Comparison of ENCODE assay signal across 12 mouse cellular contexts in genomic region chr6:100558057-100558456, GRCm38 (mm10).
DNase-seq lines count a peak whose midpoint lies in the region; ATAC-seq and TF ChIP-seq lines count a peak whose summit lies in the region.
"Had no signal": no experiment of that assay in that cellular context is flagged by ENCODE, and none has a peak within 500 bp of the region (broad histone marks: within the 10 kb centered on the region; RNA-seq: fewer than 3 reads in every experiment).

No protein-coding gene starts in this region.

- no peak overlapping the region for H3K27ac ChIP-seq in hindbrain, embryonic 15.5 days (replicated peaks)
- H3K27ac ChIP-seq in liver, postnatal 0 days (ENCODE audit: low read depth) = no peak overlapping the region
- H3K27ac ChIP-seq: heart, adult 2 months; macrophage had no signal

- TF ChIP-seq CTCF in liver, postnatal 0 days (IDR thresholded peaks at IDR 0.05; ENCODE audit: low read depth) = no peak

- no peaks in the 10 kb centered on the region for H3K9me3 ChIP-seq in hindbrain, embryonic 15.5 days
- H3K9me3 ChIP-seq in liver, postnatal 0 days (ENCODE audit: low read length) = no peaks in the 10 kb centered on the region

- intact Hi-C loops in left cerebral cortex, postnatal 14 days (cut with DNase I) = no loop called here

- DNase-seq in adrenal gland, postnatal 10 days = peak; percentile 20
- no peak for DNase-seq in adrenal gland, postnatal 4 days (ENCODE audit: low spot score in 2 of 2)
- peak; percentile 88 for DNase-seq in Muller cell, postnatal 12 days (ENCODE audit: inconsistent ontology term)
- DNase-seq in left cerebral cortex, postnatal 14 days (ENCODE audit: low spot score in 2 of 2) = peak; percentile 73 to 89
- no peak for DNase-seq in liver, postnatal 0 days
- DNase-seq in gastrocnemius, postnatal 4 days (ENCODE audit: low spot score in 2 of 2) = no peak
- no peak for DNase-seq in kidney, adult 11 months
- DNase-seq: B cell, adult 2 months; heart, adult 2 months; thymus, postnatal 14 days had no signal

- H3K4me2 ChIP-seq in hindbrain, embryonic 15.5 days = no peak overlapping the region
- H3K4me2 ChIP-seq in liver, postnatal 0 days (ENCODE audit: low read depth, low read length) = no peak overlapping the region

- no peak for TF ChIP-seq EP300 in liver, postnatal 0 days (IDR thresholded peaks at IDR 0.05; ENCODE audit: low read depth)

- no peak overlapping the region for H3K4me3 ChIP-seq in hindbrain, embryonic 15.5 days
- no peak overlapping the region for H3K4me3 ChIP-seq in liver, postnatal 0 days (ENCODE audit: low read depth, low read length)
- H3K4me3 ChIP-seq: heart, adult 2 months had no signal

- WGBS in hindbrain, embryonic 15.5 days = 32% methylated on average over 8 of the region's 8 CpGs
- WGBS in liver, postnatal 0 days (ENCODE audit: insufficient replicate concordance) = 74% methylated on average over 8 of the region's 8 CpGs

- peaks cover 16% of the 10 kb centered on the region; the same call in 1 of the 2 replicates for H3K27me3 ChIP-seq in hindbrain, embryonic 15.5 days
- H3K27me3 ChIP-seq in liver, postnatal 0 days (ENCODE audit: insufficient read depth, low read length) = peaks cover 8% of the 10 kb centered on the region

- H3K4me1 ChIP-seq in hindbrain, embryonic 15.5 days (replicated peaks) = peaks cover 14% of the 10 kb centered on the region
- H3K4me1 ChIP-seq in liver, postnatal 0 days (ENCODE audit: insufficient read depth) = peaks cover 3% of the 10 kb centered on the region

- H3K9ac ChIP-seq in hindbrain, embryonic 15.5 days = no peak overlapping the region
- H3K9ac ChIP-seq in liver, postnatal 0 days (replicated peaks) = no peak overlapping the region

- H3K36me3 ChIP-seq in hindbrain, embryonic 15.5 days = no peaks in the 10 kb centered on the region
- no peaks in the 10 kb centered on the region for H3K36me3 ChIP-seq in liver, postnatal 0 days (replicated peaks; ENCODE audit: insufficient read depth, low read length)

- ATAC-seq in hindbrain, embryonic 15.5 days (ENCODE audit: low FRiP score, low read depth) = peak; percentile 27; the same call in 1 of the 2 replicates
- no peak for ATAC-seq in liver, postnatal 0 days

Comparison
In these comparisons a context has a peak if more than half of its experiments do, and no peak if none do; other contexts are left out.
1. DNase-seq: peak in adrenal gland, postnatal 10 days (single experiment), Muller cell, postnatal 12 days (single experiment) and left cerebral cortex, postnatal 14 days (2 of 2); none in adrenal gland, postnatal 4 days (0 of 2), liver, postnatal 0 days (single experiment), gastrocnemius, postnatal 4 days (0 of 2) and kidney, adult 11 months (single experiment).